Mouse (Mus musculus) frontal cortex, postnatal 25 days (tissue): ENCODE results near the gene Anks1b.

Experiments used
- DNase-seq, 2 experiments: peaks; one replicate each; pipeline ENCODE4 v3.0.0; 2022; ENCODE audit warnings: low spot score in 2 of 2

Anks1b gene

GRCm38 (mm10) chr10:90947608-90948373, 1074.5 kb downstream of the Anks1b start:
- no peak for DNase-seq

- no peak for DNase-seq
Measured at GRCm38 (mm10) chr10:90953103-90953709, 1079.9 kb downstream of the Anks1b start.

GRCm38 (mm10) chr10:90953821-90954220, 1080.5 kb downstream of the Anks1b start:
- no peak for DNase-seq

GRCm38 (mm10) chr10:90960374-90960773, 1087.1 kb downstream of the Anks1b start:
- DNase-seq, result no peak

- DNase-seq, result no peak
Measured at GRCm38 (mm10) chr10:90964511-90964910, 1091.2 kb downstream of the Anks1b start.

- DNase-seq, result no peak
Measured at GRCm38 (mm10) chr10:90965671-90966315, 1092.5 kb downstream of the Anks1b start.

GRCm38 (mm10) chr10:90966821-90967220, 1093.5 kb downstream of the Anks1b start:
- peak; percentile 49 to 67 for DNase-seq

GRCm38 (mm10) chr10:90968247-90968646, 1094.9 kb downstream of the Anks1b start:
- DNase-seq, result no peak

- DNase-seq, result no peak
Measured at GRCm38 (mm10) chr10:90969355-90970174, 1096.3 kb downstream of the Anks1b start.

- DNase-seq, result peak in 1 of 2 experiments; percentile 2
Measured at GRCm38 (mm10) chr10:90970560-90970959, 1097.3 kb downstream of the Anks1b start.

GRCm38 (mm10) chr10:90974084-90974483, 1100.8 kb downstream of the Anks1b start:
- peak in 1 of 2 experiments; percentile 1 for DNase-seq

GRCm38 (mm10) chr10:90974491-90974890, 1101.2 kb downstream of the Anks1b start:
- peak in 1 of 2 experiments; percentile 2 for DNase-seq

GRCm38 (mm10) chr10:90981811-90982210, 1108.5 kb downstream of the Anks1b start:
- no peak for DNase-seq

- no peak for DNase-seq
Measured at GRCm38 (mm10) chr10:90983046-90983445, 1109.7 kb downstream of the Anks1b start.

- no peak for DNase-seq
Measured at GRCm38 (mm10) chr10:90990340-90990739, 1117.0 kb downstream of the Anks1b start.

- no peak for DNase-seq
Measured at GRCm38 (mm10) chr10:90992237-90992636, 1118.9 kb downstream of the Anks1b start.

- no peak for DNase-seq
Measured at GRCm38 (mm10) chr10:90993869-90994268, 1120.6 kb downstream of the Anks1b start.

- DNase-seq, result no peak
Measured at GRCm38 (mm10) chr10:90999899-91000298, 1126.6 kb downstream of the Anks1b start.

GRCm38 (mm10) chr10:91001421-91001820, 1128.1 kb downstream of the Anks1b start:
- no peak for DNase-seq

GRCm38 (mm10) chr10:91005858-91006538, 1132.7 kb downstream of the Anks1b start:
- DNase-seq, result no peak
